Mouse (Mus musculus) mouse embryonic stem cell (cell line): Measurements from ENCODE around the gene Pafah1b2.

ENCODE experiments used
- in situ Hi-C, 2 experiments: fragments of 300-500 bp; cut with MboI; formaldehyde crosslinking; loops; 1 replicate in 1 of 2; 3 replicates in 1 of 2; pipeline ENCODE4 v1.14.3; 2019 to 2020; ENCODE audit warnings: low sequenced_read_pairs in 2 of 2, low pct_unique_long_range_greater_than_20kb in 1 of 2, mixed read lengths in 1 of 2; ENCODE audit not compliant: unreplicated experiment in 1 of 2

The Pafah1b2 gene

DNA sequence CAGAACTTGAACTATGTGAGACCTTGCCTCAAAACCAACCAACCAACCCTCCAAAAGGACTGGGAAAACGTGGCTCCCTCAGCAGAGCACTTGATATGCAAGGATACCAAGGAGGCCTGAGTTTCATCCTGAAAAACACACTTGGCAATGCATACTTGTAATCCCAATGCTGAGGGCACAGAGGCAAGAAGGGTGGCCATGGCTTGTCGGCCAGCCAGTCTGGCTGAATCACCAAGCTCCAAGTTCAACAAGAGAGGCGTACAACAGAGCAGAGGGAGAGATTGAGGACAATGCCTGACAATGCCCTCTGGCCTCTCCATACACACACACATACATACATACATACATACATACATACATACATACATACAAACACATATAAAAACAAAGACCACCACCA is 8.0 kb downstream of the Pafah1b2 start:
- in situ Hi-C loops = loop anchor here in 1 of 2 experiments (10.0 to 25.0 kb wide), 2 partner anchors 183 to 230 kb away; partner anchors contain the start of gene Apoc3

DNA sequence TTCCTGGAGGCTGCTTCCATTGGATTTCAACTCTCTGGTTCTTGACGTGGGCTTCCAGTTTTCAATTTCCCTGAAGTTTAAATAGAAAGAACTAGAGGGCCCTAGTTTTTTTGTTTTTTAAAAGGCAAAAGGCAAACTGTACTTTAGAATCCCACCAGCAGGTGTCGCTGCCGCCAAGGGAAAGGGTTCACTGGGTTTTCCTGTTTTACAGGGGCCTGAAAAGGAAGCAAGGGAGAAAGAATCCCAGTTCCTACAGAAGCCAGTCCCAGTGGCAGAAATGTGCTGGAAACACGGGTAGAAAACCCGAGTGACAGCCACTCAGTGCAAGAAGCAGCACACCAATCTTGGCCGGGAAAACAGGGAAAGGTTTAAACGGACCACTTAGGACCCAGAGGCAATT is 8.8 kb downstream of the Pafah1b2 start:
- in situ Hi-C loops = loop anchor here in 1 of 2 experiments (10.0 to 25.0 kb wide), 2 partner anchors 184 to 231 kb away; partner anchors contain the start of gene Apoc3

DNA sequence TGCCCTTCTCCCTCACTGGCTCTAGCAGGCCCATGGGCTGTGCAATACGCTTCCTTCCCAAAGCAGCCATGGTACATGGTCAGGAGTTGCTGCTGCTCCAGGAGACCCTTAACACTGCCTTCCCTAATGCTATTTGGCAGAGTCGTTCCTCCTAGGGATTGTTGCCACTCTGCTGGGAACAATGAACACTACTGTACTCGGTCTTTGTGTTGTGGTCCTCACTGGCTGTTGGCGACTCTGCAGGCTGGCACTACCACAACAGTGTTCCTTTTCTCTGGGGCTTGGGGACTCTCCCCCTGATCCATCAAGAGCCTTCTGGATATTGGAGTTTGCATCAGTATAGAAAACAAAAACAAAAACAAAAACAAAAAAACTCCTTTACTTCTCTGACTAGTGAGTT is 13.5 kb downstream of the Pafah1b2 start:
- in situ Hi-C loops = no loop called here

DNA sequence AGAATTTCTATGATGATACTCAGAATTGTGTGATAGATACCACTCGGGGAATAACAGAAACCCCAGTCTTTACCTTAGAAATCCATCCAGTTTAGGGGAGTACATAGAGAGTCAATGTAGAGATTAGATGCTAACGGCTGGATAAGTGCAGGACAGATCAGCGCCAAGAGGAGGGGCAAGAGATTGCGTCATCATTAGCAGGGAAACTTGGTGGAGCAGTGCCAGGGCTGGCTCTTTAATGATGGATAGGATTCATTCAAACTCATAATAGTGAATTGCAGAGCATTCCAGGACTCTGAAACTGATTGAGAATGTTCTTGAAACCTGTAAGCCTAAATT is 27.3 kb downstream of the Pafah1b2 start:
- in situ Hi-C loops = no loop called here

DNA sequence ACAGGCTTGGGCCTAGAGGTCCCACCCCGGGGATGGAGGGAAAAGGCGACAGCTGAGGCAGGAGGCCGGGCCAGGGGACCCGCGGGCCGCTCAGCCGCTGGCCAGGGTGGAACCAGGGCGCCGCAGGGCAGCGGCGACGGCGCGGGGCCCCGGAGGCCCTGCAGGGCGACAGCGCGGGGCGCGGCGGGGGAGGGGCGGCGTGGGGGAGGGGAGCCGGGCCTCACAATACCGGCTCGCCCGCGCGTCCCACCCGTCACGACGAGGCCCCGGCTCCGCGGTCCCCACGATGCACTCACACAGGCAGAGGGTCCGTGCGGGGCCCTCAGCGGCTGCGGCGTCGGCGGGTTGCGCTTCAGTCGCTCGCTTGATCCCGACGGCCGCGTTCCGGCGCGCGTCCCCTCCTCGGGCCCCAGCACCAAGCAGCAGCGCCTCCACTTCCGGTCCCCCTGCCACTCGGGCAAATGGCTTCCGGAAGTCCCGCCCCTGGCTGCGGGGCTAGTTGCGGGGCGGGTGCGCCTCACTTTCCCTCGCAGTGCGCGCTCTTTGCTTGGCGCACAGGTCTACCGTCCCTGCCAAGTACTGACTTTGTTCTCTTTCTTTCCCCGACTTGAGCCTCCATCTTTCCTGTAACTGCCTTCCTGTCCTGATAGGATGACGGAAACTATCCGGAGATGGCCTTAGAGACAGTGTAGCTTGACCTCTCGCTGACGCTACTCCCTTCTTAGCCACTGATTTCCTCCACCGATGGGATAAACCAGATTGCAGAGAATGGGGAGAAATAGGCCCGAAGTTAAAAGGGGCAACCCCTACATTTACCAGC is 27.9 kb downstream of the Pafah1b2 start:
- in situ Hi-C loops = no loop called here

DNA sequence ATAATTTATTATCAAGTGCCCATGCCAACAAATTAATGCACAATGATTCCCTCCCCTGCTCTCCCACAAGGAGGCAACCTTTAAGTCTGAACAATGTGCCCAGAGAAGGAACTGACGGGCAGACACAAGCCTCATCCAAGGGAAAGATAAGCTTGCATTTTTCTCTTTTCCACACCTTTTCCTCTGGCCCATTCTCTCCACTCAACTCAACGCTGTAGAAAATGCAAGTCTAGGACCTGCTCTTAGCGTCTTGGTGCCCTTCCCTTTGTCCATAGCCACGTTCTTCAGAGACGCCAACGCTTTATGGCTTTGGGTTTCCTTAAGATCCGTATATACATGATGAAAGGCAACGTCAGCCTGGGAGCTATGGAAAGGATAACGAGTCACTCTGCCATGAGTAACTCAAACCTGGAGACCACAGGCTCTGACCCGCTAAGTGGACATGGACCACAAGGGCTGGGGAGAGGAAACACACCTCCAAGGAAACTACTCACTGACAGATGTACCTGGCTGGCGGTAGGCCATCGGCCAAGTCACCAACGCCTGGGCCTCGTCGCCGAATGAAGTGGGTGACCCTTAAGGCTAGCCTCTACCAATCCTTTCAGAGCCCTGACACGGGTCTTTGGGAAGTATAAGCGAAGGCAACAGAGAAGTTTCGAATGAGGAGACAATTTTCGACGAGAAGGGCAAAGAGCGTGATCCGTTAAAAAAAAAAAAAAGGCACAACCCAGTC is 28.6 kb downstream of the Pafah1b2 start:
- in situ Hi-C loops = no loop called here

DNA sequence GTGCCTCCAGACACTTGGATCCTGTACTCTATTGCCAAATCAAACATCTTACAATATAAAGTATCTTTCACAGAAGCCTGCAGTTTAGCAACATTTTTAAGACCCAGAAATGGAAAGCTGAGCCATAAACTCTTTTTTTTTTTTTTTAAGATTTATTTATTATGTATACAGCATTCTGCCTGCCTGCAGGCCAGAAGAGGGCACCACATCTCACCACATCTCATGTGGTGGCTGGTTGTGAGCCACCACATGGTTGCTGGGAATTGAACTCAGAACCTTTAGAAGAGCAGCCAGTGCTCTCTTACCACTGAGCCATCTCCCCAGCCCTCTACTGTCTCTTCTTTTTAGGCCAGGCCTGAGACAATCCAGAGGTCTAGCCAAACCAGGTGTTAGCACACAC is 31.2 kb downstream of the Pafah1b2 start:
- in situ Hi-C loops = no loop called here

DNA sequence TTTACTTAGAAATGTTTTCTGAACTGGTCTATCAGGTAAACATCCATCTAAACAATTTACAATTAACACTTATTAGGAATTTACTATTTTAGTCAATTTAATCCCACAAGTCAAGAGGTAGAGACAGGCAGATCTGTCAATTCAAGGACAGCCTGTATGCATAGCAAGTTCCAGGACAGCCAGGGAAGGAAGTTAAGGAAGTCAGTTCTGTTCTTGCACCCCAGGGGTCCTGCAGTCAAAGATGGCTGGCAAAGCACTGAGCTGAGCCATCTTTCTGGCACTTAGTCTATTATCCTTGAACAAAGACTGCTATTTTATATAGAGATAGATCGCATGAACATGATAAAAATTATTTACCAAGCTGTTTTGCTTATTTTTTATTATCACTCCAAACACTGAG is 31.9 kb downstream of the Pafah1b2 start:
- in situ Hi-C loops = no loop called here

DNA sequence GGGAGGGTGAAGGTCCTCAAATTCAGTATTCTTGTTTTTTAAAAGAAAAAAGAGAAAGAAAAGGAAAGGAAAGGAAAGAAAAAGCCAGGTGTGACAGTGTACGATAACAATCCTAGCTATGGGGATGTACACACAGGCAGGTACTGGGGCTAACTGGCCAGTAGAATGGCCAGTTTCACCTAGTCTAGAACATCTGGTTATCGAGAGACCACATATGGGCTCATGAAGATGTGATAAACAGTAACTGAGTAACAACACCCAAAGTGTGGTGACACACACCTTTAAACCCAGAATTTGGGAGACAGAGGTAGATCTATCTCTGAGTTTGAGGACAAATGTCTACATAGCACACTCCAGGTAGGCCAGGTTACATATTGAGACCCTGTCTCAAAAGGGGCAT is 32.7 kb downstream of the Pafah1b2 start:
- in situ Hi-C loops = no loop called here

DNA sequence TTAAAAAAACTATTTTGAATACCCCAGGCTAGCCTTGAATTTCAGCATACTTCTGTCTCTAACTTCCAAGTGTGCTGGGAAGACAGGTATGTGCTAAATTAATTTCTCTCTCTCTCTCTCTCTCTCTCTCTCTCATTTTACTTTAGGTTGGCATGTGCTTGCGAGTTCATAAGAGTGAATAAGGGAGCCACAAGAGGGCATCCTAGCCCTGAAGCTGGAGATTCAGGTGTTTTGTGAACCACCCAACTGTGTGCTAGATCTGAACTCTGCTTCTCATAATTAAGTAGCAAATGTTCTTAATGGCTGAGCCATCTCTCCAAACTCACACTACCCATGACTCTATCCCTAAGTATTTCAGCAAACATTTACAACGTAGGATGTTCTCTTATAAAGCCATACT is 35.6 kb downstream of the Pafah1b2 start:
- in situ Hi-C loops = no loop called here

DNA sequence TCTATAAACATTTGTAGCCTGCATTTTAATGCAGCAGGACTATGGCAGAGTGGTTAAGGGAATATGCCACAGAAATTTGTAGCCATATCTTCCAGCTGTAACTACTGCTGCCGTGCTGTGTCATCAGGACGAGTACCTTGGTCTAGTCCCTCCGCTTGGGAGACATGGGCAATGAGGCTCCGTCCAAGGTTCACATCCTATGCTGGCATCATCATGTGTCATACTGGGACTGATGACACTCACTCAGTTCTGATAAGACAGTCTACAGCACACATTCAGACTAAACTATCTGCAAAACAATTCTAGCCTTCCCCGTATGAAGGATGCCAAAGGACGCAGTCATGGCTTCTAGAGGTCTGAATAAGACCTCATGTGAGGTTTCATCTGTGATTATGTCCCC is 48.9 kb downstream of the Pafah1b2 start:
- in situ Hi-C loops = no loop called here

DNA sequence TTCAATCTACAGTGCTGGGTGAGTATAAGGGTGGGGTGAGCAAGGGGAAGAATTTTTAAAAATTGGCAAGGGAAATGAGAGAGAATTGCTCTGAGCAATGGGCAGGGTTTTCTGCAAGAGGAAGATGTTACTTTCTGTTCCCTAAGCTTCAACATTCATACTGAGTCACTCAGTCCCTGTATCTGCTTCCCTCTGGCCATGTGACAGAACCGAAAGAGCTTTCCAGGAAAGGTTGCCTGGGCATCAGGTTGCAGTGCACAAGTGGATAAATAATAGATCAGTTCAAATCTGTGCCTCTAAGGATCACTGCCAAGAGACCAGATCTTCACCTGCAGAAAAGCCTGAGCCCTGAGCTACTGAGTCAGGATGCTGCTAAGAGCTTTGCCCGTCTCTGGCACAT is 50.6 kb downstream of the Pafah1b2 start:
- in situ Hi-C loops = no loop called here

DNA sequence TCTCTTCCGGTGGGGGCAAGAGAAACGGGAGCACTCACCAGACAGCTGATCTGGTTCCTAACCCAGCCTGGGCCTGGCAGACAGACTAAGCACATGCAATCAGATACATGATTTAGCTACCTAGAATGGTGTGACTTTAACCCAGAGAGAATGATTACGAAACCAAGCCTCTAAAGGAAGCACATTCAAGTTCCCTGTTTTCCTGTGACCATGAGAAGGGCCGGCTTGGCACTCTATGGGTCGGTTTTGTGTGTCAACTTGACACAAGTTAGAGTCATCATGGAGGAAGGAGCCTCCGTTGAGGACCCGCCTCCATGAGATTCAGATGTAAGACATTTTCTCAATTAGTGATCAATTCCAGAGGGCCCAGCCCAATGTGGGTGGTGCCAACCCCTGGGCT is 52.8 kb downstream of the Pafah1b2 start:
- in situ Hi-C loops = no loop called here

DNA sequence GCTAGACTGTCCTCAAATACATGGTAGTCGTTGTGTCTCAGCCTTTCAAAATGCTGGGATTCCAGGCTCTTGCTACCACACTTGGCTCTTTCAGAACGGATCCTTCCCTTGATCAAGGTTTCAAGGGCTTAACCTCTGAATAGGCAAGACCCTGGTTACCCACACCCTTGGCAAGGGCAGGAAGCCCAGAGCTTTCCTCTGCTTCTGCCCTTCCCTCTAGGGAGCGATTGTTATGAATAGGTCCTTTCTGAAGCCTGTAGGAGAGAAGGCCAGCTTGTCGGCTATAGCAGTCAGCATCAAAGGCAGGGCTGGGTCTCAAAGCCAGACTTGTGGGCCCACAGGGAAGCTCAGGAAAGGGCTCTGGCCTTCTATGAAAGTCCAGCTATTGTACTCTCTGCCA is 53.6 kb downstream of the Pafah1b2 start:
- in situ Hi-C loops = no loop called here

DNA sequence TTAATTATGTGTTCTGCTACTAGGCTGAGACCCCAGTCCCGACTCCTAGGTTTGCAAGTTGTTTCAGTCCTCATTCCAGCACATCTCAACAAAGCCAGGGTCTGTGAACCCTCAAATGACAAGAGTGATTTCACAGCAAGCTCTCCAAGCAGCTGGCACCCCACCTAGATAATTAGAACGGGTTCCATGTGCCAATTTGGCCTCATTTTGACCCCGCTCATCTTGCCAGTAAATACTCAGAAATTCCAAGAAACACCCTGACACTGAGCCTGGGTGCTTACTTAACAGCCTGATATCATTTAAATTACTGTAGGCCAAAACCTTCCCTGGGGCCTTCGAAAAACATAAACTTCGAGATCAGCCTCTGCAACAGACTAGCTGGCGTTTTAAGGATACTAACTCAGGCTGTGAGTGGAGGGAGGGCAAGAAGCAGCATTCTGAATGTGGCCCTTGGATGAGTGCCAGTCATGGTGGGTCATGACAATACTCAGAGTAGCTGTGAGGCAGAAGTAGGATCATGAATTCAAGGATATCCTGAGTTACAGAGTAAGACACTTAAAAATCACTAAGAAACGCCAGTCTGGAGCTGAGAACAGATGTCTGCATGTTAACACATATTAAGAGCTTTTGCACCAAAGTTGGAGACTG is 54.3 kb downstream of the Pafah1b2 start:
- in situ Hi-C loops = no loop called here

DNA sequence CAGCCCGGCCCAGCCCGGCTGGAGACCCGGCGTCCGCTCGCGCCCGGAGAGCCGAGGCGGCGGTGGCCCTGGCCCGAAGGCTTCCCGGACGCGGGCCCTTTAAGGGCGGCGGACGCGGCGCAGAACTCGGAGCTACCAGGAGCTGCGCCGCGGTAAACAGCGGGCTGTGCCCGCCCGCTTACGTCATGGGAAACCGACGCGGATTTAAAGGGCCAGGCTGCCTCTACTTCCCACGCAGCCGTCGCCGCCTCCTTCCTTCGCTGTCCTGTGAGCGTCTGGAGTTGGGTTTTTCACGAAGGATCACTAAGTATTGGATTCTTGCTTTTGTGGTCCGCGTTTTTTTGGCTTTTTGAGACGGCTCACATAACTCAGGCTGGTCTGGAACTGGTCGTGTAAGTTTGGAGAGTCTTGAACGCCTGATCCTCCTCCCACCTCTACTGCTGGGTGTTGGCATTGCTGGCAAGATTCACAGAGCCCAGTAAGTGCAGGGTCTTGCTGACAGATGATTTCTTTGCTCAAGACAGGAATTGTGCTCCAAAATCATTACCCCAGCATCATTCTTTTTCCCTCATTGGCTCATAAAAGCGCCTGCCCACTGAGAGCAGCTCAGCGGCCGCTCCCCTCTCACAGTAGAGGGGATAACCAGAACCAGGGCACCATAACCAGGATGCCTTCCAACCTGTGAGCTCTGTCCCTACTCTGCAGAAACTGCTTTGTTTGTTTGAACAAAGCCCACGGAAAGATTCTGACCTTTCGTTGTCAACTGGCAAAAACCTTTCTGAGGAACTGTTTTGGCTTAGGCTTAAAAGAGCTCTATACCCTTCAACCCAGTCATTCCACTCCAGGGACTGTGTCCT is 57.2 kb downstream of the Pafah1b2 start, which contains the start of gene Sidt2:
Gene Sidt2 (minus strand): TSS at position 152 of the 857 bp plus-strand sequence.
- in situ Hi-C loops = no loop called here

DNA sequence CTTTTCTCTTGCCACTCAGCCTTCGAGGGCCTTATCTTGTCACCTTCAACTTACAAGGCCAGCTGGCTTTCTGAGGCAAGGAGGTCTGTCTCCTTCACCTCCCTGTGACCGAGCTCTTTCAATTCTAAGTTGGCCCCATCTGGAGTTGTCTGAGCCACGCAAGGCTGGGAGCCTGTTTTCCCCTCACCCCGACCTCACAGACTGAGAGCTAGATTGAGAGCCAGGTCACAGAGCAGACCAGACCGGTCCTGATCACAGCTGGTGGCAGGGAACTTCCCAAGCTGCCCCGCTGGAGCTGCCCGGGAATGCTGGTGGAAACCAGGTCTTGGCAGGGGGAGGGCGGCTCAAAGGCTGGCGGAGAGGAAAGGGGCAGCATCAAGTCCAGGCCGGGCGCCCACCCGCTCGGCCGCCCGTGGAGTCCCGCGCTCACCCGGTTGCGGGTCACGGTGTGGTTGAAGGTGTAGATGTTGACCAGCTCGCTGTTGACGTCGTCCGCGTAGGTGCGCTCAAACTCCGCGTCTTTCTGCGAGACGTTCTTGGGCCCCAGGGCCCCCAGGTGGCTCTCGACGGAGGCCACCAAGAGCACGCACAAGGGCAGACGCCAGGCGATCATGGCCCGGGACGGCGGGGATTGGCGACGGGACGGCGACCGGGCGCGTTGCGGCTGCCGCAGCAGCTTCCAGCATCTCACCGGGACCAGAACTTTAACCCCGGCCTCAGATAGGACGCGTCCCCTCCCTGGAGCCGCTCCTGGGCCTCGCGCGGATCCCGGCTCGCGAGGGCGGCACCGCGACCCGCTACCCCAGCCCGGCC is 58.0 kb downstream of the Pafah1b2 start:
- in situ Hi-C loops = no loop called here
